Mouse (Mus musculus) hindbrain, postnatal 0 days (tissue): ENCODE data around the gene Ddx19a. TPM values are rescaled to one million over a fixed set of nuclear protein-coding genes. Genes with fewer than 3 reads are reported as not detected.

ENCODE experiments used
- ATAC-seq: fragments of 200-750 bp; cut with Nextera tagmentation; 2 replicates; pipeline ENCODE4 v1.8.0; 2017; ENCODE audit warnings: mild to moderate bottlenecking, moderate TSS enrichment, moderate library complexity
- DNase-seq: peaks from one replicate; pipeline ENCODE4 v3.0.0-alpha.2; 2015; ENCODE audit warnings: low spot score
- H3K27ac ChIP-seq: fragments of 300-500 bp; sonication (generic); 2 replicates; pipeline ENCODE4 v1.5.1; 2014; ENCODE audit warnings: mild to moderate bottlenecking
- H3K27me3 ChIP-seq: fragments of 300-500 bp; sonication (generic); 2 replicates; pipeline ENCODE4 v1.6.1; 2014; ENCODE audit warnings: low read length, mixed read lengths; ENCODE audit not compliant: insufficient read depth
- H3K36me3 ChIP-seq: fragments of 300-500 bp; sonication (generic); 2 replicates; pipeline ENCODE4 v1.6.1; 2014; ENCODE audit warnings: low read length, mixed read lengths; ENCODE audit not compliant: insufficient read depth
- H3K4me1 ChIP-seq: fragments of 300-500 bp; sonication (generic); 2 replicates; pipeline ENCODE4 v1.6.1; 2014; ENCODE audit warnings: antibody characterized with exemption, low read length, mixed read lengths; ENCODE audit not compliant: insufficient read depth
- H3K4me2 ChIP-seq: fragments of 300-500 bp; sonication (generic); 2 replicates; pipeline ENCODE4 v1.6.1; 2014; ENCODE audit warnings: low read depth, mild to moderate bottlenecking, low read length, moderate library complexity, mixed read lengths
- H3K4me3 ChIP-seq: fragments of 300-500 bp; sonication (generic); 2 replicates; pipeline ENCODE4 v1.5.1; 2014; ENCODE audit warnings: low read length
- H3K9ac ChIP-seq: fragments of 300-500 bp; sonication (generic); replicated peaks from 2 replicates; pipeline ENCODE4 v1.6.1; 2014; ENCODE audit warnings: mild to moderate bottlenecking, low read length, moderate library complexity, mixed read lengths
- H3K9me3 ChIP-seq: fragments of 300-500 bp; sonication (generic); 2 replicates; pipeline ENCODE4 v1.6.1; 2016; ENCODE audit warnings: low read length, mixed read lengths
- CTCF ChIP-seq: IDR thresholded peaks from 2 replicates; pipeline ENCODE4 v1.5.1; 2016; ENCODE audit warnings: antibody characterized with exemption, control low read depth, low read depth
- WGBS: fragments of 180-500 bp; shearing (Covaris S2); extraction: QIAGEN DNeasy Blood & Tissue Kit; methylation state at CpG from one replicate; pipeline ENCODE4 v1.1.7; 2014; 5-methylcytosine and 5-hydroxymethylcytosine counted together
- polyA plus RNA-seq: library from polyadenylated mRNA; unstranded; fragments of >200 nt; fragmentation: Nextera tagmentation; extraction: Ambion mirVana; gene quantifications from 2 replicates; pipeline ENCODE4 v1.2.1, GENCODE M21; 2015
- total RNA-seq: library from RNA; depleted of rRNA; stranded (reverse); fragments of >200 nt; gene quantifications from 2 replicates; pipeline ENCODE4 v1.2.3, GENCODE M21; 2014

Gene Ddx19a
- total and polyA plus RNA-seq, 2 experiments from 2014 or later = 10.8 to 35.1 TPM

GRCm38 (mm10) chr8:110969910-110970770 is 27.5 kb downstream of the Ddx19a start:
- Histone ChIP-seq H3K27ac (peak overlapping the region; percentile 52; the same call in 1 of the 2 replicates), H3K9me3 (no peaks in the 10 kb centered on the region), H3K4me2 (peak overlapping the region; percentile 67), H3K4me1 (no peaks in the 10 kb centered on the region), H3K9ac (peak overlapping the region; percentile 47), H3K27me3 (no peaks in the 10 kb centered on the region), H3K36me3 (no peaks in the 10 kb centered on the region; the same call in 1 of the 2 replicates), H3K4me3 (peak overlapping the region; percentile 44)
- peak; percentile 97 for DNase-seq
- peak; percentile 98 for ATAC-seq
- 8% methylated on average over 45 of the region's 45 CpGs for WGBS
- TF ChIP-seq CTCF = no peak

DNA sequence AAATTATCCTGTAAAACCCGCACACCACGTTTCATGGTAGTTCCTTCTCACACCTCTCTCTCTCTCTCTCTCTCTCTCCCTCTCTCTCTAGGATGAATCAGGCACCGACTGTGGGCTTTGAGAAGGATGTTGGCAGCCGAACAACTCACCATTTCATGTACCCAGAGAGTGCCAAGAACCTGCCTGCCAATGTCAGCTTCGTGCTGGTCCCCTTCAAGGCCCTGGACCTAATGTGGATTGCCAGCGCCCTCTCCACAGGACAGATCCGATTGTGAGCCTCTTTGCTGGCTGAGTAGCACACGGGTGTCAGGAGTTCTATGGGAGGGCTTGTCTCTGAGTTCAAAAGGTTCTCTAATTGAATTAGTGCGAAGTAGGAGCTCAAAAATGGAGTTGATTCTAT is 30.3 kb downstream of the Ddx19a start:
- DNase-seq (peak; percentile 16), ATAC-seq (no peak)
- Histone ChIP-seq H3K4me2 (no peak overlapping the region), H3K36me3 (peaks cover 5% of the 10 kb centered on the region; the same call in 1 of the 2 replicates), H3K27me3 (no peaks in the 10 kb centered on the region), H3K9ac (no peak overlapping the region), H3K4me1 (no peaks in the 10 kb centered on the region), H3K9me3 (no peaks in the 10 kb centered on the region), H3K27ac (no peak overlapping the region), H3K4me3 (no peak overlapping the region)
- TF ChIP-seq CTCF = no peak
- WGBS = 61% methylated on average over 9 of the region's 9 CpGs

DNA sequence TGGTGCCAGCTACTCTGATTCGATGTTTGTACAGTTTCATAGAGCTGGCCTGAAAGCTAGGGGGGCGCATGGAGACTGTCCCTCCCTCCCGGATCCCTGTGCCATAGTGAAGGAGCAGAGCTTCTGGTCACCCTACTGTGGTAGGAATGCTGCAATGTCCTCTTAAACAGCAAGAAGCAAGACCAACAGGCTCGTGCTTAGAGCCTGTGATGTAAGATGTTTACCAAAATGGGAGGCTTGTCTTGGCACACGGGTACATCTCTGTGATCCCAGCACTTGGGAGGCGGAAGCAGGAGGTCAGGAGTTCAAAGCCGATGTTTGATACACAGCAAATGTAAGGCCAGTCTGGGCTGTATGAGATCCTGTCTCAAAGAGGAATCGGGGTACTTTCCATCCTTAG is 31.0 kb downstream of the Ddx19a start:
- no peak overlapping the region for H3K4me3 ChIP-seq
- 85% methylated on average over 8 of the region's 8 CpGs for WGBS

GRCm38 (mm10) chr8:110965594-110965993 is 32.0 kb downstream of the Ddx19a start:
- no peak overlapping the region for H3K9ac ChIP-seq
- 45% methylated on average over 7 of the region's 7 CpGs for WGBS
- no peaks in the 10 kb centered on the region for H3K4me1 ChIP-seq
- DNase-seq = peak; percentile 67
- ATAC-seq = no peak
- H3K27me3 ChIP-seq = no peaks in the 10 kb centered on the region
- no peaks in the 10 kb centered on the region for H3K9me3 ChIP-seq
- no peak overlapping the region for H3K4me2 ChIP-seq
- no peak for TF ChIP-seq CTCF
- no peak overlapping the region for H3K4me3 ChIP-seq
- peaks cover 5% of the 10 kb centered on the region; the same call in 1 of the 2 replicates for H3K36me3 ChIP-seq
- no peak overlapping the region for H3K27ac ChIP-seq

More for the DNA sequence above, 31.0 kb downstream of the Ddx19a start:
- Histone ChIP-seq H3K36me3 (peaks cover 5% of the 10 kb centered on the region; the same call in 1 of the 2 replicates), H3K4me1 (no peaks in the 10 kb centered on the region), H3K9ac (no peak overlapping the region), H3K4me2 (no peak overlapping the region), H3K9me3 (no peaks in the 10 kb centered on the region), H3K27ac (no peak overlapping the region), H3K27me3 (no peaks in the 10 kb centered on the region)
- TF ChIP-seq CTCF = no peak
- ATAC-seq = no peak
- no peak for DNase-seq

GRCm38 (mm10) chr8:110964666-110965065 is 32.9 kb downstream of the Ddx19a start:
- H3K9ac ChIP-seq = no peak overlapping the region
- H3K4me3 ChIP-seq = no peak overlapping the region
- no peaks in the 10 kb centered on the region for H3K27me3 ChIP-seq
- H3K9me3 ChIP-seq = no peaks in the 10 kb centered on the region
- no peaks in the 10 kb centered on the region for H3K4me1 ChIP-seq
- no peak overlapping the region for H3K4me2 ChIP-seq
- WGBS = 50% methylated on average over 7 of the region's 7 CpGs
- ATAC-seq (no peak), DNase-seq (peak; percentile 29)
- TF ChIP-seq CTCF = no peak
- H3K36me3 ChIP-seq = peaks cover 5% of the 10 kb centered on the region; the same call in 1 of the 2 replicates
- H3K27ac ChIP-seq = no peak overlapping the region; the same call in 1 of the 2 replicates

DNA sequence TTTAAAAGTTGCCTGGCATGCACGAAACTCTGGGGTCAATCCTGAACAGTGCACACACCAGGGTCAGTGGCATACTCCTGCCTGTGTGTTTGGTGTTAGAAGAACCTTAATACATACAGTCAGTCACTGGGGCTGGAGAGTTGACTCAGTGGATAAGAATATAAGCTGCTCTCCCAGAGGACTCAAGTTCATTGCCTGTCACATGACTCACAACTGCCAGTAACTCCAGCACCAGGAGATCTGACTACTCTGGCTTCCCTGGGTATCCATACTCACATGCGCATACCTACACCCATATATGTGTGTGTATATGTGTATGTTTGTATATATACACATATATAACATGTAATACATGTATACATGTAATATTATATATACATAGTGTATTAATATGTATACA is 34.5 kb downstream of the Ddx19a start:
- ATAC-seq = no peak
- no peak overlapping the region for H3K4me3 ChIP-seq
- H3K9me3 ChIP-seq = no peaks in the 10 kb centered on the region
- H3K4me2 ChIP-seq = no peak overlapping the region
- H3K36me3 ChIP-seq = peaks cover 7% of the 10 kb centered on the region; the same call in 1 of the 2 replicates
- H3K9ac ChIP-seq = no peak overlapping the region
- no peaks in the 10 kb centered on the region for H3K27me3 ChIP-seq
- H3K27ac ChIP-seq = no peak overlapping the region
- WGBS = 97% methylated on average over 2 of the region's 2 CpGs
- no peaks in the 10 kb centered on the region for H3K4me1 ChIP-seq
- no peak for DNase-seq
- no peak for TF ChIP-seq CTCF

DNA sequence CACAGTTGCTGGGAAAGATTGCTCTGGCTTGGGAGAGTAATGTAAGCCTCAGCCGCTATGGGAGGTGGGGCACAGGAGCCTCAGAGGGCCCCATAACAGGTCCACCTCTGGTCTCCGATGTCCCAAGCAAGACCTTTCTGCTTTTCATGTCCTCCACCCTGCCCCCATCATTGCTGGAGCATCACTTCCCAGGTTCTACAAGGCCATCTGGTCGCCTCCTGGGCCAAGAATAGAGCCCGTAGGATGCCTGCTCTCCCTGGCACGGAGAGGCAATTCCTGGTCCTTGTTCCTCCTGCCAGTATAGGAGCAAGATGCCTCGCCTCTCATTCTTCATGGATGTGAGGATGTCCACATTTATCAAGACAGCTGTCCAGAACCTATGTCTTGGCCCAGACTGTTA is 37.7 kb downstream of the Ddx19a start:
- H3K9ac ChIP-seq = no peak overlapping the region
- DNase-seq = no peak
- WGBS = 78% methylated on average over 6 of the region's 6 CpGs

More for the DNA sequence above, 37.7 kb downstream of the Ddx19a start:
- Histone ChIP-seq H3K4me1 (no peaks in the 10 kb centered on the region), H3K36me3 (peaks cover 19% of the 10 kb centered on the region; the same call in 1 of the 2 replicates), H3K27ac (no peak overlapping the region), H3K4me2 (no peak overlapping the region), H3K9me3 (no peaks in the 10 kb centered on the region), H3K27me3 (no peaks in the 10 kb centered on the region), H3K4me3 (no peak overlapping the region)
- no peak for ATAC-seq
- TF ChIP-seq CTCF = no peak
